Mouse (Mus musculus): ENCODE measurements around the gene Vps37c. TPM values are rescaled to one million over a fixed set of nuclear protein-coding genes. Genes with fewer than 3 reads are reported as not detected.

The Vps37c gene
- polyA plus RNA-seq, 1 experiment from 2014 or later: 31.1 TPM

DNA sequence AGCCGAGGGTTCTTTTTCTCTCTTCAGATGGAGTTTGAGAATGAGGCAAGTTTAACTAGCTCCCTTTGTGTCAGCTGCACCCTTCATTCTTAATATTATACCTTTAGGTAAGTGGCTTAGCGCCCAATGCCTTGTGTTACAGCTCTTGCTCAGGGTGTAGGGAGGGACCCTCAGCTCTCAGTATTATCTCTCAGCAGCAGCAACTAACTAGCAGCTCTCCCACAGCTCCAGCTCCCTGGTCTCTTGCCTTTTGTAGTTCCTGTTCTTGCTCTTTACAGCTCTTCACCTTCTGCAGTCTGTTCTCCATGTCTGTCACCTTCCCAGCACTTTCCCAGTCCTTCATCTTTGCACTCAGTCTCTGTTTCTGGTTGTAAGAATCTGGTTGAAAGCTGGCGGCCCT, 3.1 kb downstream of the Vps37c start:
- H3K4me1 ChIP-seq (replicated peaks; ENCODE audit: control insufficient read depth, insufficient read depth, low read length): peaks cover 44% of the 10 kb centered on the region
- WGBS: 85% methylated on average over 3 of the region's 3 CpGs
- no peaks in the 10 kb centered on the region for H3K27me3 ChIP-seq (replicated peaks; ENCODE audit: control insufficient read depth, insufficient read depth, low read length)
- DNase-seq (ENCODE audit: low spot score) (no peak), ATAC-seq (replicated peaks; ENCODE audit: low FRiP score, low TSS enrichment, low read depth) (no peak)
- H3K4me2 ChIP-seq (ENCODE audit: low read length): no peak overlapping the region
- no peak overlapping the region for H3K27ac ChIP-seq (ENCODE audit: low read depth)
- no peaks in the 10 kb centered on the region for H3K36me3 ChIP-seq (ENCODE audit: control insufficient read depth, insufficient read depth, low read length)
- H3K9ac ChIP-seq (ENCODE audit: low read length): no peak overlapping the region
- H3K9me3 ChIP-seq (ENCODE audit: control insufficient read depth, low read length): no peaks in the 10 kb centered on the region
- H3K4me3 ChIP-seq (ENCODE audit: low read depth, low read length): no peak overlapping the region

DNA sequence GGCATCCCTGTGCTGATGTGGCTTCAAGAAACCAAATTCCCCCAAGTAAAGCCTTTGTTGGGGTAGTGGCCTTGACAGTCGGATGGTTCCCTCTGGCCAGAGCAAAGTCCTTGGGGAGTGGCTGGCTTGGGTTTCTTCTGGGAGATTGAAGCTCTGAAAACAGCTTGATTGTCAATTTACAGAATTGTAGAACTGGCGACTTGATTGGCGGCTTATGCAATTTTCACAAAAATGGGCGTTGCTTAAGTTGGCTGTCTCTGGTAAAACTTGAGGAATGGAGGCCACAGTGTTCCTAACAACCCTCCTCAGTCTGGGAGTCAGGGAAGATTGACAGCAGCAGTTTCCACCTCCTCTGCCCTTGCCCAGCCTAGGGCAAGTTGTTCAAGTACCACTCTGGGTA, 3.8 kb downstream of the Vps37c start:
- WGBS: 80% methylated on average over 4 of the region's 4 CpGs
- no peak overlapping the region for H3K27ac ChIP-seq (ENCODE audit: low read depth)
- no peak overlapping the region for H3K4me3 ChIP-seq (ENCODE audit: low read depth, low read length)
- H3K36me3 ChIP-seq (ENCODE audit: control insufficient read depth, insufficient read depth, low read length): no peaks in the 10 kb centered on the region
- DNase-seq (ENCODE audit: low spot score): no peak
- no peak overlapping the region for H3K9ac ChIP-seq (ENCODE audit: low read length)
- ATAC-seq (replicated peaks; ENCODE audit: low FRiP score, low TSS enrichment, low read depth): no peak
- no peaks in the 10 kb centered on the region for H3K9me3 ChIP-seq (ENCODE audit: control insufficient read depth, low read length)
- H3K4me1 ChIP-seq (replicated peaks; ENCODE audit: control insufficient read depth, insufficient read depth, low read length): peaks cover 51% of the 10 kb centered on the region
- H3K4me2 ChIP-seq (ENCODE audit: low read length): no peak overlapping the region
- no peaks in the 10 kb centered on the region for H3K27me3 ChIP-seq (replicated peaks; ENCODE audit: control insufficient read depth, insufficient read depth, low read length)

DNA sequence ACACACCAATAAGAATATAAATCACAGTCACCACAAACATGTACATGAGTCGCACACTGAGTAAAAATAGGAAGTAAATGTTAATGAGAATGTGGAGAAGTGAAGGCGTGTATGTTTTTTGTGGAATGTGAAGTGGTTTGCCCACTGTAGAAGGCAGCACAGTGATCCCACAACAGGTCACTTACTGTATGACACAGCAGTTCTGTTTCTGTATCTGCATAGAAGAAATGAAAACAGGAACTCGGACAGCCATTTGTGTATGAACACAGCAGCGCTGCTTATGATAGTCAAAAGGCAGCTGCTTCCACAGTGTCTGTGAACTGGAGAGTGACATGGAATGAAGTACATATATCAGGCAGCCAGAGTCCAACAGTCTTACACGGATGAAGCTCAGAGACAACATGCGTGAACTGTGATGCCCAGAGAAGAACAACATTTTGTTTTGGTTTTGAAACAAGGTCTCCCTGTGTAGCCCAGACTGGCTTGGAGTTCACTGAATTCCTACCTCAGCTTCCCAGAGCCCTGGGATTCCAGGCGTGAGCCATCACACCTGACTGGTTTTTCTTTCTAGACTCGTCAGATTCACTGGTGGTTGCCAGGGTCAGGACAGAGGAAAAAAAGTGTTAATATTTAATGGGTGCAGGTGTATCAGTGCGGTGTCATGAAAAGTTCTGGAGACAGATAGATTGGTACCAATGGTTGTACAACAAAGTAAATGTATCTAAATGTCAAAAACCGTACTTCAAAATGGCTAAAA, 5.6 kb downstream of the Vps37c start:
- Histone ChIP-seq H3K4me1 (replicated peaks; ENCODE audit: control insufficient read depth, insufficient read depth, low read length) (peaks cover 61% of the 10 kb centered on the region), H3K9me3 (ENCODE audit: control insufficient read depth, low read length) (no peaks in the 10 kb centered on the region)

DNA sequence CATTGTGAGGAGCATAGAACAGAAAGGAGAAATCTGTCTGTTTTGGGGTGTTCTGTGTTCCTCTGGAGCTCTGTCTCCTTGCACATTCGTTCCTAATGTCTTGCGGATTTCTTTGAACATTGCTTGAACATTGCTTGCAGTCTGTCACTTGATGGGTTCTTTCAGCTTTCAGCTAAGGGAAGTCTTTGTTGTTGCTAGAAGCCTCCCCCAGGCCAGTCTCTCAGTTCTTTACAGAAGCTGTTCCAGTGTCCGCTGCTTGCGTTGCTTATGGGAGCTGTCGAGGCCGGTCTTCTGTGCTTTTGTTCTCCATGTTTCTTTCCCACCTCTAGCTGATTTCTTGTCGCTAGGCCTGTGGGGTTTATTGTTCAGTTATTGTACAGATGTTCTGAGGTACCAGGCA, 7.3 kb downstream of the Vps37c start:
- no peak overlapping the region for H3K27ac ChIP-seq (ENCODE audit: low read depth)
- no peaks in the 10 kb centered on the region for H3K9me3 ChIP-seq (ENCODE audit: control insufficient read depth, low read length)
- peaks cover 62% of the 10 kb centered on the region for H3K4me1 ChIP-seq (replicated peaks; ENCODE audit: control insufficient read depth, insufficient read depth, low read length)
- no peak overlapping the region for H3K4me2 ChIP-seq (ENCODE audit: low read length)
- no peaks in the 10 kb centered on the region for H3K27me3 ChIP-seq (replicated peaks; ENCODE audit: control insufficient read depth, insufficient read depth, low read length)
- no peak for ATAC-seq (replicated peaks; ENCODE audit: low FRiP score, low TSS enrichment, low read depth)
- no peak overlapping the region for H3K9ac ChIP-seq (ENCODE audit: low read length)
- 59% methylated on average over 7 of the region's 7 CpGs for WGBS
- DNase-seq (ENCODE audit: low spot score): no peak
- H3K36me3 ChIP-seq (ENCODE audit: control insufficient read depth, insufficient read depth, low read length): no peaks in the 10 kb centered on the region
- no peak overlapping the region for H3K4me3 ChIP-seq (ENCODE audit: low read depth, low read length)

More for the DNA sequence above, 5.6 kb downstream of the Vps37c start:
- DNase-seq (ENCODE audit: low spot score) (no peak), ATAC-seq (replicated peaks; ENCODE audit: low FRiP score, low TSS enrichment, low read depth) (no peak)
- Histone ChIP-seq H3K27ac (ENCODE audit: low read depth) (no peak overlapping the region), H3K9ac (ENCODE audit: low read length) (no peak overlapping the region), H3K27me3 (replicated peaks; ENCODE audit: control insufficient read depth, insufficient read depth, low read length) (no peaks in the 10 kb centered on the region), H3K4me3 (ENCODE audit: low read depth, low read length) (no peak overlapping the region), H3K4me2 (ENCODE audit: low read length) (no peak overlapping the region), H3K36me3 (ENCODE audit: control insufficient read depth, insufficient read depth, low read length) (no peaks in the 10 kb centered on the region)
- 84% methylated on average over 10 of the region's 10 CpGs for WGBS

DNA sequence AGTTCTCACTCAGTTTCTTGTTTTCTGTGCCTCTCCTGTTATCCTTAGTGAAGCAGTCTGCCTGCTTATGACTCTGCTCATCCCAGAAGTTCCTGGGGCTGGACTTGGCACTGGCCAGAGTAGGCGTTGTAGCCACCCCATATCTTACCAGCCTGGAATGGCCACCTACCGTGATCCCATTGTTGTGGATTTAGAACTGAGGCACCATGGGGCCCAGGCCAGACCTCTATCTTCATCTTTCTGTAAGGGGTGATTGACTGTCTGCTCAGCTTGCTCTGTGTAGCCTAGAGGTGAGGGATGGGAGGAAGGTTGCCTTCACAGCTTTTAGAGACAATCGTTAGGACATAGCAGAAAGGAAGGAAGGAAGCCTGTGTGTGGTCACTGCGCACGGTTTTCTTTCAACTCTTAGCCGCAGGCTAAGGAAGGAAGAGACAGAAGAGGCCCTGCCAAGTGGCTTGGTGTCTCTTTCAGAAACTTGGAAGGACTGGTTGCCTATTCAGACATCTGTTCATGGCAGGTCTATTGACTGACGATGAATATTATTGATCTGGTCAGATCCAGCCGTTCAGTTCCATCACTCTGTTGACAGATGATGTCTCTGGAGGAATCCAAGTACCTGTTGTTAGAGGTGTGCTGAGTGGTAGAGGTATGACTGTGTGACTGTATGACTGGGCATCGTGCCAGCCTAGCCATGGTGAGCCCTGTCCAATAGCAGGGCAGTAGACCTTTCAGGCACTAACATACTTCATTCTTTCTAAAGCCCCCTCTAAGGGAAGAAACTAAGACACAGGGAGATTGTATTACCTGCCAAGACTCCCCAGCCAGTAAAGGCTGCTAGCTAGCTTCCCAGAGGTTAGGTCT, 9.8 kb downstream of the Vps37c start:
- Histone ChIP-seq H3K36me3 (ENCODE audit: control insufficient read depth, insufficient read depth, low read length) (no peaks in the 10 kb centered on the region), H3K4me3 (ENCODE audit: low read depth, low read length) (no peak overlapping the region), H3K4me1 (replicated peaks; ENCODE audit: control insufficient read depth, insufficient read depth, low read length) (peaks cover 59% of the 10 kb centered on the region), H3K27ac (ENCODE audit: low read depth) (peak overlapping the region; percentile 47), H3K4me2 (ENCODE audit: low read length) (no peak overlapping the region), H3K9me3 (ENCODE audit: control insufficient read depth, low read length) (no peaks in the 10 kb centered on the region), H3K27me3 (replicated peaks; ENCODE audit: control insufficient read depth, insufficient read depth, low read length) (no peaks in the 10 kb centered on the region), H3K9ac (ENCODE audit: low read length) (no peak overlapping the region)
- ATAC-seq (replicated peaks; ENCODE audit: low FRiP score, low TSS enrichment, low read depth) (no peak), DNase-seq (ENCODE audit: low spot score) (no peak)
- WGBS: 75% methylated on average over 9 of the region's 9 CpGs

DNA sequence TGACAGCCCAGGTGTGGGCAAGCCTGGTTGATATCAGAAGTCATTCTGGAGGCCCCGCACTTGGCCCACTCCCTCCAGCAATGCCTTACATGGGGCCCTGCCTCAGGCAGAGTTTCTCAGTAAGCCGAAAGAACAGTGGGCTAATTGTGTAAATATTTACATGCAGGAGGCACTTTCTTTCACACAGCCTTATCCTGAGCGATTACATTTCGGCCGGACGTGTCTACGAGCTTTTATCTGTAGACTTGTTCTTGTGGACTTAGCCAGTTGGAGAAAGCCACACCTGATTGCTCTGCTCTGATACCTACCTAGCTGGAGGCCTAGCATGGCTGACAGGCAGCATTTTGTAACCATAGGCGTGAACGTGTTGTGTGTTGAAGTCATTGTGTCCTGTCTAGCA, 11.3 kb downstream of the Vps37c start:
- Histone ChIP-seq H3K4me1 (replicated peaks; ENCODE audit: control insufficient read depth, insufficient read depth, low read length) (peaks cover 59% of the 10 kb centered on the region), H3K4me2 (ENCODE audit: low read length) (peak overlapping the region; percentile 1), H3K9ac (ENCODE audit: low read length) (no peak overlapping the region), H3K36me3 (ENCODE audit: control insufficient read depth, insufficient read depth, low read length) (no peaks in the 10 kb centered on the region), H3K4me3 (ENCODE audit: low read depth, low read length) (no peak overlapping the region), H3K27me3 (replicated peaks; ENCODE audit: control insufficient read depth, insufficient read depth, low read length) (no peaks in the 10 kb centered on the region), H3K27ac (ENCODE audit: low read depth) (peak overlapping the region; percentile 47), H3K9me3 (ENCODE audit: control insufficient read depth, low read length) (no peaks in the 10 kb centered on the region)
- DNase-seq (ENCODE audit: low spot score) (no peak), ATAC-seq (replicated peaks; ENCODE audit: low FRiP score, low TSS enrichment, low read depth) (peak; percentile 71)
- WGBS: 17% methylated on average over 9 of the region's 9 CpGs

DNA sequence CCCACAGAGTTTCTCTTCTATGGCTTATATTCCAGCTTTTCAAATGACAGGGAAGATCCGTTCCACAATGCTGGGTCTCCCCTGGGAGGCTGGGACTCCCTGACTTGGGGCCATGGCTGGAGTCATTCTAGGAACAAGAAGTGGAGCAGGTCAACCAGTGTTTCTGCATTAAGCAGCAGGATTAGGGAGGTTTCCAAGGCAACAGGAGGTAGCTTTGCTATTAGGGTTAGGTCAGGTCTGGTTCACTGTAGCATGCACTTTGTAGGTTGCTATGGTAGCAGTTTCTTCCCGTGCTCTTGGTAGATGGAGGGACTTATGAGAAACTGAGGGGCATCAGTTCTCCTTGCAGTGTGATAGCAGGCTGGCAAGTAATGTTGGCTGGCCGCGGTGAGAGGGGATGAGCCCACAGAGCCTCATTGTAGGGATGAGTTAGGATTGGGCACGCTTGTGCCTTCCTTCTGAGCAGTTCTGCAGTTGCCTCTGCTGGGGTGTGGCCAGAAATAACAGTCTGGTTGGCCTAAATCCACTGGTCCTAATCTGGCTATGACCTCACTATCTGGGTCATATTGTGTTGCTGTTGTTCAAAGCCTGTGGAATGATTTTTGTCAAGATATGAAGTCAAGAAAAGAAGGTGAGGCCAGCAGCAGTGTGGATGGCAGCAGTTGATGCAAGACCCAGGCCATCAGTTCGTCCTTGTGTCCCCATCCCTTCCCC, 12.6 kb downstream of the Vps37c start:
- 67% methylated on average over 6 of the region's 6 CpGs for WGBS
- Histone ChIP-seq H3K9me3 (ENCODE audit: control insufficient read depth, low read length) (no peaks in the 10 kb centered on the region), H3K36me3 (ENCODE audit: control insufficient read depth, insufficient read depth, low read length) (peaks cover under 1% of the 10 kb centered on the region; the same call in 1 of the 2 replicates), H3K9ac (ENCODE audit: low read length) (no peak overlapping the region), H3K4me1 (replicated peaks; ENCODE audit: control insufficient read depth, insufficient read depth, low read length) (peaks cover 49% of the 10 kb centered on the region), H3K4me2 (ENCODE audit: low read length) (no peak overlapping the region), H3K27ac (ENCODE audit: low read depth) (no peak overlapping the region), H3K27me3 (replicated peaks; ENCODE audit: control insufficient read depth, insufficient read depth, low read length) (no peaks in the 10 kb centered on the region), H3K4me3 (ENCODE audit: low read depth, low read length) (no peak overlapping the region)
- ATAC-seq (replicated peaks; ENCODE audit: low FRiP score, low TSS enrichment, low read depth): no peak
- no peak for DNase-seq (ENCODE audit: low spot score)

DNA sequence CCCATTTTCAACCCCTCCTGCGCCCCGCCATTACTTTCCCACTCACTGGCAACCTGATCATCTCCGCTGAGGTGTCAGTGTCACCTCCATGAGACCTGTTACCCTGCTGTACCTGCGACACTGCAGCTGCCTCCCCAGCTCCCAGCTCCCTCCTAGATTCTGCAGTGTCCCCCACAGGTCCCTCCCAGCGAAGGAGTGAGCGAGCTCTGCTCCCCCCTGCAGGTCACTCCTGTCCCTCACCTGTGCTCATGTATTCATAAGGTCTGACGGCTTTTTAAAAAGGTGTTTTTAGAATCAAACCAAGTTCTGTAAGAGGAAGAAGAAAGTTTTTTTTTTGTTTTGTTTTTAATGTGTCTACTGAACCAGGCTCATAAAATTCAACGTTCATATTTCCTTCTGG, 13.6 kb downstream of the Vps37c start:
- H3K4me3 ChIP-seq (ENCODE audit: low read depth, low read length): no peak overlapping the region
- no peak overlapping the region for H3K4me2 ChIP-seq (ENCODE audit: low read length)
- H3K36me3 ChIP-seq (ENCODE audit: control insufficient read depth, insufficient read depth, low read length): peaks cover 10% of the 10 kb centered on the region; the same call in 1 of the 2 replicates
- H3K27me3 ChIP-seq (replicated peaks; ENCODE audit: control insufficient read depth, insufficient read depth, low read length): no peaks in the 10 kb centered on the region
- peaks cover 41% of the 10 kb centered on the region for H3K4me1 ChIP-seq (replicated peaks; ENCODE audit: control insufficient read depth, insufficient read depth, low read length)
- no peak for ATAC-seq (replicated peaks; ENCODE audit: low FRiP score, low TSS enrichment, low read depth)
- H3K27ac ChIP-seq (ENCODE audit: low read depth): no peak overlapping the region
- WGBS: 79% methylated on average over 8 of the region's 8 CpGs
- no peak for DNase-seq (ENCODE audit: low spot score)
- no peaks in the 10 kb centered on the region for H3K9me3 ChIP-seq (ENCODE audit: control insufficient read depth, low read length)
- H3K9ac ChIP-seq (ENCODE audit: low read length): no peak overlapping the region
